Mouse (Mus musculus) neural tube, embryonic 13.5 days (tissue): ENCODE results near the gene Hdac1. TPM values are rescaled to one million over a fixed set of nuclear protein-coding genes. Genes with fewer than 3 reads are reported as not detected.

Experiments used
- ATAC-seq: fragments of 200-750 bp; cut with Nextera tagmentation; 2 replicates; pipeline ENCODE4 v1.8.0; 2017; ENCODE audit warnings: low read depth, mild to moderate bottlenecking, moderate TSS enrichment, moderate library complexity
- H3K27ac ChIP-seq: fragments of 300-500 bp; sonication (generic); replicated peaks from 2 replicates; pipeline ENCODE4 v1.5.1; 2015; ENCODE audit warnings: moderate library complexity, mild to moderate bottlenecking, inconsistent platforms
- H3K27me3 ChIP-seq: fragments of 300-500 bp; sonication (generic); 2 replicates; pipeline ENCODE4 v1.6.1; 2015; ENCODE audit warnings: mild to moderate bottlenecking, inconsistent platforms
- H3K36me3 ChIP-seq: fragments of 300-500 bp; sonication (generic); 2 replicates; pipeline ENCODE4 v1.6.1; 2015; ENCODE audit warnings: mild to moderate bottlenecking, inconsistent platforms
- H3K4me1 ChIP-seq: fragments of 300-500 bp; sonication (generic); replicated peaks from 2 replicates; pipeline ENCODE4 v1.6.1; 2015; ENCODE audit warnings: inconsistent platforms
- H3K4me2 ChIP-seq: fragments of 300-500 bp; sonication (generic); 2 replicates; pipeline ENCODE4 v1.6.1; 2015; ENCODE audit warnings: inconsistent platforms, mild to moderate bottlenecking, moderate library complexity
- H3K4me3 ChIP-seq: fragments of 300-500 bp; sonication (generic); 2 replicates; pipeline ENCODE4 v1.5.1; 2015; ENCODE audit warnings: mild to moderate bottlenecking, inconsistent platforms
- H3K9ac ChIP-seq: fragments of 300-500 bp; sonication (generic); 2 replicates; pipeline ENCODE4 v1.6.1; 2015; ENCODE audit warnings: moderate library complexity, mild to moderate bottlenecking, inconsistent platforms
- H3K9me3 ChIP-seq: fragments of 300-500 bp; sonication (generic); 2 replicates; pipeline ENCODE4 v1.6.1; 2016; ENCODE audit warnings: inconsistent platforms
- WGBS: fragments of 180-500 bp; shearing (Covaris S2); methylation state at CpG from one replicate; pipeline ENCODE4 v1.1.7; 2015; 5-methylcytosine and 5-hydroxymethylcytosine counted together
- polyA plus RNA-seq: library from polyadenylated mRNA; unstranded; fragments of >200 nt; fragmentation: Nextera tagmentation; extraction: Ambion mirVana; gene quantifications from 2 replicates; pipeline ENCODE4 v1.2.1, GENCODE M21; 2015

Gene Hdac1
- 116 and 120 TPM in 2 replicates for polyA plus RNA-seq

- peak; percentile 99 for ATAC-seq
- Histone ChIP-seq H3K9me3 (no peaks in the 10 kb centered on the region), H3K4me2 (peak within 1 kb of the TSS; percentile 79), H3K9ac (peak within 1 kb of the TSS; percentile 89), H3K27me3 (no peaks in the 10 kb centered on the region), H3K27ac (peak within 1 kb of the TSS; percentile 85), H3K4me3 (peak within 1 kb of the TSS; percentile 84), H3K36me3 (peaks cover 12% of the 10 kb centered on the region; the same call in 1 of the 2 replicates), H3K4me1 (peaks cover 29% of the 10 kb centered on the region)
- under 1% methylated on average over 46 of the region's 46 CpGs for WGBS
Measured at GRCm38 (mm10) chr4:129542592-129543141, at the start of gene Hdac1. Hdac1 (minus strand) TSS chr4:129542713.

DNA sequence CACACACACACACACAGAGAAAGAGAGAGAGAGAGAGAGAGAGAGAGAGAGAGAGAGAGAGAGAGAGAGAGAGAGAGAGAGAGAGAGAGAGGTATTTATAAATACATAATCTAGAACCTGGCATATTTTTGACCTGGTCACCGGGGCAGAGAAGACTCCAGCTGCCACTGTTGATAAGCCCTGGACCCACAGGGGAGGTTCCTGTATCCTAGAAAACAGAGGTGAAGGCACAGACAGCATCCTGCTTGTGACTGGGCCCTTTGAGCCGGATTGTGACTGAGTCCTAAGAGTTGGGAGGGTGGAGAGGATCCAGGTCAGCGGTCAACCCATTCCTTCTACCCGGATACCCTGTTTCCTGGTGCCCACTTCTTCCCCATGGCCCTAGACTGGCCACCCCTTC is 46.4 kb upstream of the Hdac1 start:
- H3K4me3 ChIP-seq, result no peak overlapping the region

GRCm38 (mm10) chr4:129586943-129587342 is 44.4 kb upstream of the Hdac1 start:
- Histone ChIP-seq H3K36me3 (peaks cover 22% of the 10 kb centered on the region), H3K4me2 (no peak overlapping the region), H3K27ac (no peak overlapping the region), H3K9me3 (no peaks in the 10 kb centered on the region), H3K4me3 (no peak overlapping the region), H3K4me1 (peaks cover 10% of the 10 kb centered on the region), H3K27me3 (no peaks in the 10 kb centered on the region), H3K9ac (no peak overlapping the region)
- no peak for ATAC-seq
- WGBS, result 27% methylated on average over 1 of the region's 1 CpGs

More for the DNA sequence above, 46.4 kb upstream of the Hdac1 start:
- Histone ChIP-seq H3K9me3 (no peaks in the 10 kb centered on the region), H3K27ac (no peak overlapping the region), H3K4me2 (no peak overlapping the region), H3K27me3 (no peaks in the 10 kb centered on the region), H3K9ac (no peak overlapping the region), H3K4me1 (peaks cover 10% of the 10 kb centered on the region), H3K36me3 (peaks cover 40% of the 10 kb centered on the region)
- 75% methylated on average over 4 of the region's 4 CpGs for WGBS
- ATAC-seq, result no peak

- Histone ChIP-seq H3K4me2 (peak overlapping the region; percentile 59; the same call in 1 of the 2 replicates), H3K9me3 (no peaks in the 10 kb centered on the region), H3K27ac (no peak overlapping the region), H3K4me3 (no peak overlapping the region), H3K9ac (no peak overlapping the region), H3K4me1 (peaks cover 10% of the 10 kb centered on the region), H3K27me3 (no peaks in the 10 kb centered on the region), H3K36me3 (peaks cover 10% of the 10 kb centered on the region)
- 78% methylated on average over 9 of the region's 9 CpGs for WGBS
- no peak for ATAC-seq
Measured at GRCm38 (mm10) chr4:129585773-129586172, 43.3 kb upstream of the Hdac1 start.

DNA sequence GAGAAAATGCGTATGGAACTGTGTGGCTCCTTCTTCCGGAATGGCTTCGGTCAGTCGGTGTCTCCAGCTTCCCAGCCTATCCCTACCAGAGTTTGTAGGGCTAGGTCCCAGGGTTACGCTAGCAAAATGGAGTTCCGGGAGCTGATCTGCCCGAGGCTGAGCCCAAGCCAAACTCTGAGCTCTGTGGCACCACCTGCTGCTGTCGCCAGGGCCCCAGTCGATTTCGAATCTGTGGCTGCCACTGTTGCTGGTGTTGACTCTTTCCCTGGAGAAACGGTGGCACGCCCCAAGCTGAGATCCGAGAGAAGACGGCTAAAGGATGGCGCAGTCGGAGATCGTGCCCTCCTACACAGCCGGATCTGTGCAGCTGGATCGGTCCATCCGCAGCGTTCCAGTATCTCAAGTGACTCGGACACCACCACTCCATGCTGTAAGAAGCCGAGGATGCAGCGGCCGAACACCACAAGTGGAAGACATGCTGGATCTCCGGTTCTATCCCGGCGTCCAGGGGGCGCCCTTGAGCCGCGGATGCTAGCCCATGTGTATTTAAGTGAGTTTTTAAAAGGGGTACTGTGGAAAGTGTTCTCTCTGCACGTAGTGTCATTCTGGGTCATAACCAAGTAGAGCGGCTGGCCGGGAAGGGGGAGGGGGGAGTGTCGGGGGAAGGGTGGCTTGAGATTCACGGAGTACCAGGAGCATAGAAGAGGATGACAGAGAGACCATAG is 42.5 kb upstream of the Hdac1 start:
- H3K4me1 ChIP-seq, result peaks cover 10% of the 10 kb centered on the region
- no peaks in the 10 kb centered on the region for H3K9me3 ChIP-seq
- peak; percentile 47; the same call in 1 of the 2 replicates for ATAC-seq
- H3K4me2 ChIP-seq, result peak overlapping the region; percentile 59
- H3K27me3 ChIP-seq, result no peaks in the 10 kb centered on the region
- H3K36me3 ChIP-seq, result peaks cover 3% of the 10 kb centered on the region; the same call in 1 of the 2 replicates
- no peak overlapping the region for H3K27ac ChIP-seq
- peak overlapping the region; percentile 66 for H3K9ac ChIP-seq
- H3K4me3 ChIP-seq, result peak overlapping the region; percentile 38
- WGBS, result 2% methylated on average over 36 of the region's 36 CpGs

DNA sequence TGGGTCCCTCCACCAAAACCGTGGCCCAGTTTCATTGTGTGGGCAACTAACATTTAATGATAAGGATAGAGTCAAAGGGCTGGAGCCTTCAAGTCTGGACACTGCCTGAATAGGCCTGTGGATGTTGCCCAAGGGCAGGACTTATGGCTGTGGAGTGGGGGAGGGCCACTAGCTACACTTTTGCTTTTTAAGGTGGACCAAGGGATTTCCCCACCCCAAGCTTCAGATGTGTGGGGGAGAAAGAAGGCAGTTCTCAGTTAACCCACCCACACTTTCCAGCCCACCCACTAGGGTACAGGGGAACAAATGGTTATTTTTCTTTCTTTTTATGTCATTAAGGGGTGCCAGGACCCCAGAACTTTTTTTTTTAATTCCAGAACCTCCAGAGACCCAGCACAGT is 41.9 kb upstream of the Hdac1 start:
- WGBS, result 74% methylated on average over 1 of the region's 1 CpGs
- H3K9ac ChIP-seq, result peak overlapping the region; percentile 66; the same call in 1 of the 2 replicates
- no peaks in the 10 kb centered on the region for H3K9me3 ChIP-seq
- no peak for ATAC-seq
- peak overlapping the region; percentile 38; the same call in 1 of the 2 replicates for H3K4me3 ChIP-seq
- peak overlapping the region; percentile 59 for H3K4me2 ChIP-seq
- H3K36me3 ChIP-seq, result no peaks in the 10 kb centered on the region
- no peak overlapping the region for H3K27ac ChIP-seq
- H3K27me3 ChIP-seq, result no peaks in the 10 kb centered on the region
- H3K4me1 ChIP-seq, result peaks cover 10% of the 10 kb centered on the region

- WGBS, result 78% methylated on average over 1 of the region's 1 CpGs
- H3K27ac ChIP-seq, result no peak overlapping the region
- ATAC-seq, result no peak
Measured at GRCm38 (mm10) chr4:129582251-129582650, 39.7 kb upstream of the Hdac1 start.

GRCm38 (mm10) chr4:129580347-129580746 is 37.8 kb upstream of the Hdac1 start:
- no peak overlapping the region for H3K4me3 ChIP-seq
- H3K36me3 ChIP-seq, result no peaks in the 10 kb centered on the region
- H3K4me1 ChIP-seq, result peaks cover 16% of the 10 kb centered on the region
- no peak overlapping the region for H3K9ac ChIP-seq
- no peak for ATAC-seq
- no peaks in the 10 kb centered on the region for H3K9me3 ChIP-seq
- H3K4me2 ChIP-seq, result no peak overlapping the region
- no peak overlapping the region for H3K27ac ChIP-seq
- H3K27me3 ChIP-seq, result no peaks in the 10 kb centered on the region
- WGBS, result 77% methylated on average over 7 of the region's 7 CpGs

More at GRCm38 (mm10) chr4:129582251-129582650, 39.7 kb upstream of the Hdac1 start:
- Histone ChIP-seq H3K9ac (no peak overlapping the region), H3K9me3 (no peaks in the 10 kb centered on the region), H3K36me3 (no peaks in the 10 kb centered on the region), H3K27me3 (no peaks in the 10 kb centered on the region), H3K4me3 (no peak overlapping the region), H3K4me2 (no peak overlapping the region), H3K4me1 (peaks cover 13% of the 10 kb centered on the region)

- H3K36me3 ChIP-seq, result no peaks in the 10 kb centered on the region
- no peaks in the 10 kb centered on the region for H3K27me3 ChIP-seq
- H3K27ac ChIP-seq, result no peak within 1 kb of the TSS
- WGBS, result 79% methylated on average over 5 of the region's 5 CpGs
- no peak for ATAC-seq
- H3K4me3 ChIP-seq, result no peak within 1 kb of the TSS
- no peak within 1 kb of the TSS for H3K9ac ChIP-seq
- H3K4me2 ChIP-seq, result peak within 1 kb of the TSS; percentile 31
- no peaks in the 10 kb centered on the region for H3K9me3 ChIP-seq
- peaks cover 8% of the 10 kb centered on the region for H3K4me1 ChIP-seq
Measured at GRCm38 (mm10) chr4:129578466-129578865, 36.0 kb upstream of the Hdac1 start, which contains the start of gene Fam167b. Fam167b (minus strand) TSS chr4:129578549.

- ATAC-seq, result no peak
Measured at GRCm38 (mm10) chr4:129577688-129578087, 35.2 kb upstream of the Hdac1 start.

GRCm38 (mm10) chr4:129576863-129577491 is 34.5 kb upstream of the Hdac1 start:
- Histone ChIP-seq H3K9me3 (no peaks in the 10 kb centered on the region), H3K4me1 (peaks cover 8% of the 10 kb centered on the region), H3K27me3 (no peaks in the 10 kb centered on the region), H3K4me3 (no peak overlapping the region), H3K27ac (no peak overlapping the region), H3K4me2 (peak overlapping the region; percentile 31), H3K9ac (no peak overlapping the region; the same call in 1 of the 2 replicates), H3K36me3 (no peaks in the 10 kb centered on the region)
- WGBS, result 29% methylated on average over 21 of the region's 21 CpGs
- ATAC-seq, result no peak

More at GRCm38 (mm10) chr4:129577688-129578087, 35.2 kb upstream of the Hdac1 start:
- 80% methylated on average over 7 of the region's 7 CpGs for WGBS
- Histone ChIP-seq H3K27me3 (no peaks in the 10 kb centered on the region), H3K9ac (no peak overlapping the region), H3K4me1 (peaks cover 8% of the 10 kb centered on the region), H3K27ac (no peak overlapping the region), H3K36me3 (no peaks in the 10 kb centered on the region), H3K9me3 (no peaks in the 10 kb centered on the region), H3K4me3 (no peak overlapping the region), H3K4me2 (no peak overlapping the region)
